24 mouse cellular contexts compared by ENCODE assay signal in genomic region chr6:110463370-110463769, GRCm38 (mm10).
DNase-seq lines count a peak whose midpoint lies in the region; ATAC-seq lines count a peak whose summit lies in the region.
"Had no signal": no experiment of that assay in that cellular context is flagged by ENCODE, and none has a peak within 500 bp of the region (broad histone marks: within the 10 kb centered on the region; RNA-seq: fewer than 3 reads in every experiment).

No protein-coding gene starts in this region.

- 42% methylated on average over 1 of the region's 1 CpGs for WGBS in midbrain, embryonic 14.5 days
- WGBS in midbrain, embryonic 15.5 days = 50% methylated on average over 1 of the region's 1 CpGs

- H3K4me2 ChIP-seq in midbrain, embryonic 14.5 days (ENCODE audit: low read length) = no peak overlapping the region
- H3K4me2 ChIP-seq in midbrain, embryonic 15.5 days = no peak overlapping the region
- H3K4me2 ChIP-seq: embryonic facial prominence, embryonic 15.5 days; heart, embryonic 13.5 days; hindbrain, embryonic 14.5 days had no signal

- no peak overlapping the region for H3K9ac ChIP-seq in midbrain, embryonic 14.5 days (replicated peaks; ENCODE audit: low read length)
- H3K9ac ChIP-seq in midbrain, embryonic 15.5 days = no peak overlapping the region
- H3K9ac ChIP-seq: embryonic facial prominence, embryonic 15.5 days; heart, embryonic 13.5 days; hindbrain, embryonic 14.5 days had no signal

- DNase-seq in adrenal gland, adult 2 months = peak; percentile 14
- no peak for DNase-seq in adrenal gland, adult 18-20 months (ENCODE audit: low spot score in 2 of 2)
- peak; percentile 31 for DNase-seq in midbrain, embryonic 14.5 days
- DNase-seq in embryo, embryonic 9.5 days (ENCODE audit: extremely low spot score) = no peak
- DNase-seq in ovary, postnatal 14 days (ENCODE audit: low spot score) = no peak
- no peak for DNase-seq in left cerebral cortex, adult 9 months (ENCODE audit: low spot score in 2 of 2)
- DNase-seq: cerebellum, adult 11-12 months; cerebellum, adult 8-10 months; cerebellum, postnatal 10 days; cerebellum, postnatal 36 days; gastrocnemius, postnatal 25 days; heart, adult 2 months; heart, postnatal 14 days; heart, postnatal 4 days had no signal

- H3K4me3 ChIP-seq in midbrain, embryonic 14.5 days (replicated peaks; ENCODE audit: low read depth, low read length) = no peak overlapping the region
- H3K4me3 ChIP-seq in midbrain, embryonic 15.5 days = no peak overlapping the region
- H3K4me3 ChIP-seq: embryonic facial prominence, embryonic 15.5 days; heart, adult 2 months; heart, embryonic 10.5 days; heart, embryonic 13.5 days had no signal

- H3K4me1 ChIP-seq in midbrain, embryonic 14.5 days (ENCODE audit: control insufficient read depth, insufficient read depth, low read length) = no peaks in the 10 kb centered on the region
- H3K4me1 ChIP-seq in midbrain, embryonic 15.5 days = no peaks in the 10 kb centered on the region
- H3K4me1 ChIP-seq: embryonic facial prominence, embryonic 15.5 days; heart, embryonic 10.5 days; heart, embryonic 13.5 days had no signal

- no peak overlapping the region for H3K27ac ChIP-seq in midbrain, embryonic 14.5 days (replicated peaks; ENCODE audit: low read depth, low read length)
- H3K27ac ChIP-seq in midbrain, embryonic 15.5 days = no peak overlapping the region
- H3K27ac ChIP-seq: embryonic facial prominence, embryonic 15.5 days; heart, adult 2 months; heart, embryonic 10.5 days; heart, embryonic 13.5 days; hindbrain, embryonic 14.5 days; hindbrain, postnatal 0 days had no signal

- ATAC-seq in midbrain, embryonic 14.5 days (ENCODE audit: low FRiP score, low TSS enrichment) = no peak
- no peak for ATAC-seq in midbrain, embryonic 15.5 days (replicated peaks)
- ATAC-seq in granulocyte monocyte progenitor cell, adult 5-6 weeks (replicated peaks; ENCODE audit: poor library complexity, severe bottlenecking) = peak; percentile 88
- ATAC-seq: activated CD4-positive, CD25-positive, alpha-beta regulatory T cell, adult 4 months; forebrain, embryonic 14.5 days; hindbrain, postnatal 0 days; intestine, postnatal 0 days had no signal

- H3K36me3 ChIP-seq in midbrain, embryonic 14.5 days (ENCODE audit: control insufficient read depth, insufficient read depth, low read length) = no peaks in the 10 kb centered on the region
- no peaks in the 10 kb centered on the region for H3K36me3 ChIP-seq in midbrain, embryonic 15.5 days (replicated peaks)
- H3K36me3 ChIP-seq: embryonic facial prominence, embryonic 15.5 days; heart, embryonic 10.5 days; heart, embryonic 13.5 days had no signal

- H3K9me3 ChIP-seq in midbrain, embryonic 14.5 days (ENCODE audit: control insufficient read depth, low read length) = no peaks in the 10 kb centered on the region
- no peaks in the 10 kb centered on the region for H3K9me3 ChIP-seq in midbrain, embryonic 15.5 days
- H3K9me3 ChIP-seq: embryonic facial prominence, embryonic 15.5 days; heart, embryonic 10.5 days; heart, embryonic 13.5 days had no signal

- H3K27me3 ChIP-seq in midbrain, embryonic 14.5 days (ENCODE audit: control insufficient read depth, insufficient read depth, low read length) = no peaks in the 10 kb centered on the region
- H3K27me3 ChIP-seq in midbrain, embryonic 15.5 days (replicated peaks) = no peaks in the 10 kb centered on the region
- H3K27me3 ChIP-seq: embryonic facial prominence, embryonic 15.5 days; heart, embryonic 13.5 days had no signal

Comparison
In these comparisons a context has a peak if more than half of its experiments do, and no peak if none do; other contexts are left out.
1. DNase-seq: peak in adrenal gland, adult 2 months (single experiment) and midbrain, embryonic 14.5 days (single experiment); none in adrenal gland, adult 18-20 months (0 of 2), embryo, embryonic 9.5 days (single experiment), ovary, postnatal 14 days (single experiment) and left cerebral cortex, adult 9 months (0 of 2).